Mouse (Mus musculus) left cerebral cortex, adult 11 months (tissue): Measurements from ENCODE around the gene Sik1.

ENCODE experiments used
- DNase-seq: peaks from one replicate; pipeline ENCODE4 v3.0.0; 2022; ENCODE audit warnings: low spot score

Gene Sik1

GRCm38 (mm10) chr17:31854770-31855596 is 621 bp downstream of the Sik1 start:
- DNase-seq: no peak

DNA sequence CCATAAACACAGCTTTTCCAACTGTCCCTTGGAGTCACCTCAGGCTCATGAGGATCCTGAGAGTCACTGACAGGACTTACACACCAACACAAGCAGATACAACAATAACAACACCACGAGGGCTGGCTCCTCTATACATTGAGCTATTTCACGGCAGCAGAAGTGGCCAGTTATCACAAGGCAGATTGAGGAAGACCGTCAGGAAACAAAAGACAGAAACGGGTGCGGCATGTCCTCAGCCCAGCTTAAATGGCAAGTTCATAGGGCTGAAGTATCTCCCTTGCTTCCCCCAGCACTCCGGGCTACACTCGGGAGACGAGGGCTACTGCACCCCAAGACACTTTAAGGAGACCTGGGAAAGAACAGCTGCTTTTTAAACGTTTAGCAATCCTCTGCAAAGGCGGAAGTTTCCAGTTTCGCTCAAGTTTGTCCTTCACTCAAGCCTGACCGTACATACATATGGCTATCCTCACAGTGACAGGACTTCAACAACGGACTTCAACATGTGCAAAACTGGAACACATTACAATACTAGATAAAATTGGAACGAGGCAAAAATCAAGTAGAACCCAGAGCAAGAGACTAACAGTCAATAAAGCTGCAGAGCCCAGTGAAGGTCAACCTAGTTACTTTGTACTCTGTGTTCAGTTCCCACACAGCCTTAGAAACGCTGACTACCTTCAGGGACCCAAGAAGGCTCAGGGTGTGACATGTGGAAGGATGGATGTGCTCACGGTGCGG is 2.0 kb downstream of the Sik1 start:
- no peak for DNase-seq

DNA sequence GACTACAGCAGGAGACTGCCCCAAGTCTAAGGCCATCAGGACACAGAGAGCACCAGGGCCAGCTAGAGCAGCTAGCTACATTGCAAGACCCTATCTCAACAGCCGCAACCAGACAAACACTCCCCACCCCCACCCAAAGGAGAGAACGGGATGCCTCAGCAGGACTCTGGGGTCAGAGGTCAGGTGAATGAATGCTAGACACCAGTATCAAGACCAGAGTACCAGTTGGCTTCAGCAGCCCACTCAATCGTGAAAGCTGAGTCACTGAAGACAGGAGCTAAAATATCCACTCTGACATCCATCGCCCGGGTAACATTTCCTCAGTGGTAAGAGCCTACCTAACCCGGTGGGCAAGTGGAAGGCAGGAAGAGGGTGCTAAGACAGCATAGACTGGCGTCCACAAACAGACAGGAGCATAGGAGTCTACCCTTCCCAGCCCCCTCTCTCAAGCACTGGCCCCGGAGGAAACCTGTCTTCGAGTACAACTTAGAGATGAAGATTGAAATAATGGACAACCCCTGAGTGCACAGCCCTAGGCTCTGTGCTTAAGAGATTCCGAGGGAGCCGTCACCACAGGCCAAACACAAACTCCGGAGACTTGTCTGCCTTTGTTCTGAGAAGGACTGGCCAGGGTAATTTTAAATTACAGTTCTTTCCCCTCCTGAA is 2.7 kb downstream of the Sik1 start:
- DNase-seq: no peak

DNA sequence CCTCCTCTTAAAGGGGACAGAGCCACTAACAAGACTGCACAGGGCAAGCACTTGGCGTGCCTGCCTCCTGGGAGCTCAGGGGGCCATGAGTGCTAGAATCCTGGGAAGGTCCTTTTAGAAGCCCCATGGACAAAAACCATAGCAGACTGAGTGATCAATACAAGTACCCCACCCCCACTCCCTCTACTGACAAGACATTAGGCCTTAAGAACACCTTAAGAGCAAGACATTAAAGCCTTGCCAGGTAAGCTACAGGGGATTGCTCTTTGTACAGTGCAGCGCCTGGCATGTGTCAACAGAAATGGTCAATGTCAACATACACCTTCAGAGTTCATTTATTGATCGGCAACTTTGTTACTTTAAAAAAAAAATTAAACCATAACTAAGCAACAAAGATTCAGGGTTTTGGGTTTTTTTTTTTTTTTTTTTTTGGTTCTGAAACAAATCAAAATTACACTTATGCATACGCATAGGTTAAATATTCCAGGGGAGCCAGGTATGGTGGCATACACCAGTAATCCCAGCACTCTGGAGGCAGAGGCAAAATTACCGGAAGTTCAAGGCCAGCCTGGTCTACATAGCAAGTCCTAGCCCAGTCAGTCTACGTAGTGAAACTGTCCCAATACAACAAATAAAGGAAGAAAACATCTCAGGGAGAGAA is 3.7 kb downstream of the Sik1 start:
- no peak for DNase-seq

GRCm38 (mm10) chr17:31850457-31850980 is 5.1 kb downstream of the Sik1 start:
- no peak for DNase-seq

- no peak for DNase-seq
These were observed 8.6 kb downstream of the Sik1 start for GRCm38 (mm10) chr17:31846970-31847369.

- no peak for DNase-seq
These were observed 9.3 kb downstream of the Sik1 start for GRCm38 (mm10) chr17:31846352-31846751.

- no peak for DNase-seq
These were observed 11.7 kb downstream of the Sik1 start for GRCm38 (mm10) chr17:31843891-31844290.

DNA sequence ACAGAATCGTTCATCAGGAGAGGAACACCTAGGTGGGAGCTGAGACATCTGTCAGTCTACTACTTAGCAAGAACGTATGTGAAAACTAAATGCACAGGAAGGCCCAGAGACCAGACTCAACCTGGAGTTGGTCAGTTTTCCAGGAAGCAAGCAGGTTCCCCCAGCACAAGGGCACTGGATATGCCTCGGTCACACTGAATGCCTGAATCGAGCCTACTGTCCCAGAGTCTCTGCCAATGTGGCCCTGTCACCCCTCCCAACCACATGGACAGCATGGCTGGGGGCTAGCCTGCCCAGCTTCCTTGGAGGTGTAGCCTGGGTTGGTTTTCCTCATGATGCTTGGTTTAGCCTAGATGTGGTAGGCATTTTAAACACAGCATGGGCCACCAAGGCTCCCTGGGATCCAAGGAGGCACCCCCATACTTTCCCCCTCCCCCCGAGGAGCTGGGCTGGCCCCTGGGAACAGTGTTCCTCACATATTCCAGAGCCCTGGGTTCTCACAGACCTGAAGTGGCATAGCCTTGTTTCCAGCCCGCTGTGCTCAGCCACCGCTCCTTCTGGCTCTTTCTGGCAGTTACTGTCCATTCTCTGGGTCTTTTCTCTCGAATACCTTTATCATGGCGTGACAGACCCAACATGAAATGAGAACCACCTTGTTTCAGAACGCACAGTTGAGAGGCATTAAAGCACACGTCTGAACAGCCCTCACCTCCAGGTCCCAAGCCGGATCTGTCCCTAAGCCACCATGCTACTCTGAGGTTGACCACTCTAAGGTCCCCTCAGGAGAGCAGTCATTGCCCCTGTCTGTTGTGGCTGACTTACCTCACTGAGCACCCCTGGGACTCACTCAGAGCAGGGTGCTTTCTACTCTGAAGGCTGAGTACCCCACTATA is 12.4 kb downstream of the Sik1 start:
- DNase-seq: no peak

DNA sequence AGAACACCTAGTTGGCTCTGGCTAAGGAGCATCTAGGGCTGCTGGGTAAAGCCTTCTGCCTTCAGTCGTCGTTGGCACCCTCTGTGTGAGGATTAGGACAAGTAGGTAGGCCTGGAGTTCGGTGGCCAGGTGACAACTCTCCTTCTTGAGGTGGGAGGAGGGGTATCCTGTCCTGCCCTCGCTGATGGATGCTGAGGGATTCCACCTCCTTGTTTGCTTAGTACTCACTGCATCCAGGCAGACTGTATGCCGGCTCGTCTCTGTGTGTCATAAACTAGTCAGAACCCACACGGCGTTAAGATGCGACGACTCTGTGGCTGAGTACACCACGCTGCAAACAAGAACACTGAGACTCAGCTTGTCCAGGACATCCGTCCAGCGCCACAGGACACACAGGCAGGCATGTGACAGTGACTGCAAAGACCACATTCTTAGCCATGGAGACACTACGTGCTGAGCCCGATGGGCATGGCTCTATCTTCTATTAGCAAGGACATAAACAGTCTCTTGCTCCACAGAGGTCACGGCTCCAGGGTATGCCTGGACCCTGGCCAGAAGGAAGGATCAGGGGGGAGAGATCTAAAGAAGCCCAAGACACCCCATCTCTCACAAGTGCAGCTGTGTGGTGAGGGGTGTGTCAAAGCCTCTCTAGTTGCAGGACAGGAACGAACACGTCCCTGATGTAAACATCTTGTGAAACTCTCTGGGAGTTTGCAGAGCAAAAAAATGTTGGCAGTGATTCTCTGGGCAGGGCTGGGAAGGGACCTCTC is 13.6 kb downstream of the Sik1 start:
- no peak for DNase-seq

- no peak for DNase-seq
These were observed 14.2 kb downstream of the Sik1 start for GRCm38 (mm10) chr17:31841453-31841841.

- no peak for DNase-seq
These were observed 15.1 kb downstream of the Sik1 start for GRCm38 (mm10) chr17:31840423-31841003.

- DNase-seq: no peak
These were observed 18.8 kb downstream of the Sik1 start for GRCm38 (mm10) chr17:31836772-31837171.

GRCm38 (mm10) chr17:31836264-31836607 is 19.4 kb downstream of the Sik1 start:
- DNase-seq: no peak

DNA sequence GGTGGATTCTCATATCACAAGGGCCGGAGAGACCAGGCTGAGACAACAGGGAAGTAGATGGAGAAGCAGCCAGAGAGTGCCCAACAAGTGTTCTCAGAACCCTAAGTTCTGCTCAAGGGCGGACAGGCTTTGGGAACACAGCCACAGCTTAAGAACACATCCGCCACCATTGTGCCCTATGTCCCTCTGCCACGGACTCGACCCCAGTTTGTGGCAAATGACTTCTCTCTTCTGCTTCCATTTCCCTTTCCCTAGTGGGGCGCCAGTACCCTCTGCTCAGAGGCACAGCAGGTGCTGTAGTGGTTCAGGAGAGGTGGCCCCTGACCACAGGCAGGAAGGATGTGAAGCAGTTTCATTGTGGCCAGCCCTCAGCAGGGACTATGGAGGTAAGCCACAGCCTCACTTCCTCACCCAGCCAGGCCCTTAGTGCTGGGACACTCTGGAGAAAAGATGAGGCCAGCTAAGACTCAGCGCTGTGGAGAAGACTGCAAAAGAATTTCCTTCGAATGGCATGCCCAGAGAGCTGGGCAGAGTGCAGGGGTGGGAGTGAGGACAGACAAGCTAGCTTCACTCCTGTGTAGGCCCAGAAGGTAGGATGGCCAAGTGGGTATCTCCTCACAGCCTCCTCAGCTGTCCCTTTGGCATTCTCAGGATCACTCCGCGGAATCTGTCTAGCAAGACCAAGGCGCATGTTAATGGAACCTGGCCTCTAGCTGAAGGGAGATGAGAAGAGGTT is 19.9 kb downstream of the Sik1 start:
- DNase-seq: no peak

DNA sequence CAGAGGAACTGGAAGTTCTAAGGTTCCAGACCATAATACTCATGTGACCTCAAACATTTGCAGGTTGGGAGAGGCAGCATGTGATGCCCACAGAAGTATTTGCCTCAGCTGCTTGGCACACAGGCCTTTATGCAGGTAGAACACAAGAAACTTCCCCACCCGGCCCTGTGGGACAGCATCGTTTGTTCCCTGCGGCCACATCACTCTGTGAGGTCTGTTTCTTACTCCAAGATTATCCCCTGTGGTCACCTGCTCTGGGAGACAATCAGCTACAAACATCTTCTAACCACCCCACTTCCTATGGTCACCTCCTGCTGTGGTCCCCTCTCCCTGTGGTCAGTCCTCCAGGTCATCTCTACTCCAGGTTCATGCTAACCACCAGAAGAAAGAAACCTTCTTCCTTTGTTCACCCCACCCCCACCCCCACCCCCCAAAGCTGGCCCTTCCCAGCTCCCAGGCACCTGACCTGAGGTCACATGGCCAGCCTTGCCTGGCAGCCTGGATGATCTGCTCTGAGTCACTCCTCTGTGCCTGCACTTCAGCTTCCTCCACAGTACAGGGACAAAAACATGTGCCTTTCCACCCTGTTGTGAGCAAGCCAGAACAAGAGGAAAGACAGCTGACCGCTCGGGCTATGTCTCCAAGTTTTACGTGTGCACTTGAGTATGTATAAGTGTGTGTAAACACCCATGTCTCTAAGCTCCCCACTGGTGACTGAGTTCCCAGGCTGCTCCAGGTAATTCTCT is 21.1 kb downstream of the Sik1 start:
- DNase-seq: no peak

DNA sequence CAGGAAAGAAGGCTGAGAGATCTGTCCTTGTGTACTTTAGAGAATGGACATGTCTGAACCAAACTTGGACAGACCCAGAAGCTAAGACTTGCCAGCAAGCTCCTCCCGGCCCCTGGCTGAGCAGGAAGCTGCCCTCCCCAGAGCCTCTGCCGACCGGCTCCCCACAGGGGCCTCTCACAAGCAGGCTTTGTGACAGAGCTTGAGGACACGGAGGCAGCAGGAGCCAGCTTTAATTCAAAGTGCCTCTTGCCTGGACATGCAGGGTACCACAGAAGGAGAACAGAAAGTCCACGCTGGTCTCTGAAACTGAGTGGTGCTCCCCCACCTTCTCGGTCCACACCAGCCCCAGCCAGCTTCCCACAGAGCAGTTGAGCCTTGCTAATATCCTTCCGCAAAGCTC is 21.9 kb downstream of the Sik1 start:
- no peak for DNase-seq

- DNase-seq: no peak
These were observed 23.0 kb downstream of the Sik1 start for GRCm38 (mm10) chr17:31832577-31832964.
